In genomic region chr15:27518026-27518425, GRCm38 (mm10) we compare ENCODE assay signal across 14 mouse cellular contexts. TPM values are rescaled to one million over a fixed set of nuclear protein-coding genes. Genes with fewer than 3 reads are reported as not detected.
DNase-seq lines count a peak whose midpoint lies in the region; ATAC-seq lines count a peak whose summit lies in the region.
"Had no signal": no experiment of that assay in that cellular context is flagged by ENCODE, and none has a peak within 500 bp of the region (broad histone marks: within the 10 kb centered on the region; RNA-seq: fewer than 3 reads in every experiment).

No protein-coding gene starts in this region.

- WGBS in neural tube, embryonic 13.5 days: 83% methylated on average over 8 of the region's 8 CpGs

- DNase-seq in neural tube, embryonic 10.5 days (ENCODE audit: extremely low spot score, low spot score): no peak
- DNase-seq in naive thymus-derived CD4-positive, alpha-beta T cell, adult 2 months (ENCODE audit: low read depth): peak; percentile 38
- no peak for DNase-seq in frontal cortex, postnatal 10 days (ENCODE audit: low spot score in 2 of 2)
- no peak for DNase-seq in retina, embryonic 14.5 days (ENCODE audit: low spot score)
- DNase-seq: adrenal gland, adult 8-10 months; cerebellum, postnatal 10 days; heart, adult 2 months; right cerebral cortex, postnatal 25 days had no signal

- no peak overlapping the region for H3K4me2 ChIP-seq in neural tube, embryonic 13.5 days
- H3K4me2 ChIP-seq: limb, embryonic 12.5 days; liver, embryonic 15.5 days had no signal

- no peak overlapping the region for H3K9ac ChIP-seq in neural tube, embryonic 13.5 days
- H3K9ac ChIP-seq: limb, embryonic 12.5 days; liver, embryonic 15.5 days had no signal

- no peaks in the 10 kb centered on the region for H3K36me3 ChIP-seq in neural tube, embryonic 13.5 days
- H3K36me3 ChIP-seq: limb, embryonic 12.5 days; liver, embryonic 15.5 days had no signal

- H3K4me1 ChIP-seq in neural tube, embryonic 13.5 days (replicated peaks): peaks cover 25% of the 10 kb centered on the region
- H3K4me1 ChIP-seq: limb, embryonic 12.5 days; liver, embryonic 15.5 days had no signal

- H3K27ac ChIP-seq in neural tube, embryonic 13.5 days (replicated peaks): 0 out of 2 replicates have a peak overlapping the region, but pooled peaks have one; percentile 5
- H3K27ac ChIP-seq: heart, adult 2 months; limb, embryonic 12.5 days; liver, embryonic 15.5 days had no signal

- no peak overlapping the region for H3K4me3 ChIP-seq in neural tube, embryonic 13.5 days
- H3K4me3 ChIP-seq: heart, adult 2 months; limb, embryonic 12.5 days; liver, embryonic 15.5 days had no signal

- no peak for ATAC-seq in neural tube, embryonic 13.5 days (ENCODE audit: low read depth)
- ATAC-seq in CD4-positive, CD25-positive, alpha-beta regulatory T cell, adult 4 months: peak; percentile 74
- ATAC-seq in hematopoietic stem cell, adult 5-6 weeks (replicated peaks in 1 of 2; ENCODE audit: insufficient read depth in 1 of 2, low FRiP score in 2 of 2, low TSS enrichment in 1 of 2, low read depth in 1 of 2, poor library complexity in 2 of 2, severe bottlenecking in 2 of 2): peak; percentile 57 to 70
- ATAC-seq: midbrain, embryonic 16.5 days had no signal

- no peaks in the 10 kb centered on the region for H3K27me3 ChIP-seq in neural tube, embryonic 13.5 days
- H3K27me3 ChIP-seq: limb, embryonic 12.5 days; liver, embryonic 15.5 days had no signal

- H3K9me3 ChIP-seq in neural tube, embryonic 13.5 days: no peaks in the 10 kb centered on the region; the same call in 1 of the 2 replicates
- H3K9me3 ChIP-seq: limb, embryonic 12.5 days; liver, embryonic 15.5 days had no signal

RNA-seq across cellular contexts. Expression of gene Ank, which starts 51.5 kb away (rescaled TPM):
- polyA plus RNA-seq in neural tube, embryonic 13.5 days (2015; fragmentation: Nextera tagmentation; extraction: Ambion mirVana): 14.4 and 15.3 TPM in 2 replicates
- polyA plus RNA-seq in CD4-positive, CD25-positive, alpha-beta regulatory T cell, adult 4 months (2017; shearing (Covaris generic)): 10 to 100 TPM; 15.2 to 16.9 TPM
- total RNA-seq in hematopoietic stem cell, adult 5-6 weeks (2017): 15.0 and 16.9 TPM in 2 replicates
